Mouse (Mus musculus) midbrain, embryonic 16.5 days (tissue): ENCODE data around the gene Havcr2. TPM values are rescaled to one million over a fixed set of nuclear protein-coding genes. Genes with fewer than 3 reads are reported as not detected.

ENCODE experiments used
- ATAC-seq: fragments of 200-750 bp; cut with Nextera tagmentation; 2 replicates; pipeline ENCODE4 v1.8.0; 2017; ENCODE audit warnings: moderate TSS enrichment
- H3K27ac ChIP-seq: fragments of 300-500 bp; sonication (generic); 2 replicates; pipeline ENCODE4 v1.5.1; 2014; ENCODE audit warnings: mild to moderate bottlenecking, low read length, mixed read lengths
- H3K27me3 ChIP-seq: fragments of 300-500 bp; sonication (generic); 2 replicates; pipeline ENCODE4 v1.6.1; 2014; ENCODE audit warnings: low read depth, low read length, mixed read lengths; ENCODE audit not compliant: control insufficient read depth, insufficient read depth
- H3K36me3 ChIP-seq: fragments of 300-500 bp; sonication (generic); 2 replicates; pipeline ENCODE4 v1.6.1; 2014; ENCODE audit warnings: mild to moderate bottlenecking, low read length, moderate library complexity, mixed read lengths; ENCODE audit not compliant: control insufficient read depth, insufficient read depth
- H3K4me1 ChIP-seq: fragments of 300-500 bp; sonication (generic); 2 replicates; pipeline ENCODE4 v1.6.1; 2014; ENCODE audit warnings: mild to moderate bottlenecking, low read length, mixed read lengths; ENCODE audit not compliant: control insufficient read depth, insufficient read depth
- H3K4me2 ChIP-seq: fragments of 300-500 bp; sonication (generic); 2 replicates; pipeline ENCODE4 v1.6.1; 2014; ENCODE audit warnings: mild to moderate bottlenecking, low read length, mixed read lengths
- H3K4me3 ChIP-seq: fragments of 300-500 bp; sonication (generic); 2 replicates; pipeline ENCODE4 v1.5.1; 2014; ENCODE audit warnings: low read depth, mild to moderate bottlenecking, low read length, moderate library complexity, mixed read lengths
- H3K9ac ChIP-seq: fragments of 300-500 bp; sonication (generic); 2 replicates; pipeline ENCODE4 v1.6.1; 2014; ENCODE audit warnings: low read depth, low read length, mixed read lengths
- H3K9me3 ChIP-seq: fragments of 300-500 bp; sonication (generic); replicated peaks from 2 replicates; pipeline ENCODE4 v1.6.1; 2014; ENCODE audit warnings: mild to moderate bottlenecking, low read length, mixed read lengths; ENCODE audit not compliant: control insufficient read depth, poor library complexity, severe bottlenecking
- WGBS: fragments of 180-500 bp; shearing (Covaris S2); extraction: QIAGEN DNeasy Blood & Tissue Kit; methylation state at CpG from one replicate; pipeline ENCODE4 v1.1.7; 2014; 5-methylcytosine and 5-hydroxymethylcytosine counted together
- polyA plus RNA-seq: library from polyadenylated mRNA; unstranded; fragments of >200 nt; fragmentation: Nextera tagmentation; extraction: Ambion mirVana; gene quantifications from 2 replicates; pipeline ENCODE4 v1.2.1, GENCODE M21; 2015

Gene Havcr2
- polyA plus RNA-seq, 1 experiment from 2014 or later, result 0.06 TPM

DNA sequence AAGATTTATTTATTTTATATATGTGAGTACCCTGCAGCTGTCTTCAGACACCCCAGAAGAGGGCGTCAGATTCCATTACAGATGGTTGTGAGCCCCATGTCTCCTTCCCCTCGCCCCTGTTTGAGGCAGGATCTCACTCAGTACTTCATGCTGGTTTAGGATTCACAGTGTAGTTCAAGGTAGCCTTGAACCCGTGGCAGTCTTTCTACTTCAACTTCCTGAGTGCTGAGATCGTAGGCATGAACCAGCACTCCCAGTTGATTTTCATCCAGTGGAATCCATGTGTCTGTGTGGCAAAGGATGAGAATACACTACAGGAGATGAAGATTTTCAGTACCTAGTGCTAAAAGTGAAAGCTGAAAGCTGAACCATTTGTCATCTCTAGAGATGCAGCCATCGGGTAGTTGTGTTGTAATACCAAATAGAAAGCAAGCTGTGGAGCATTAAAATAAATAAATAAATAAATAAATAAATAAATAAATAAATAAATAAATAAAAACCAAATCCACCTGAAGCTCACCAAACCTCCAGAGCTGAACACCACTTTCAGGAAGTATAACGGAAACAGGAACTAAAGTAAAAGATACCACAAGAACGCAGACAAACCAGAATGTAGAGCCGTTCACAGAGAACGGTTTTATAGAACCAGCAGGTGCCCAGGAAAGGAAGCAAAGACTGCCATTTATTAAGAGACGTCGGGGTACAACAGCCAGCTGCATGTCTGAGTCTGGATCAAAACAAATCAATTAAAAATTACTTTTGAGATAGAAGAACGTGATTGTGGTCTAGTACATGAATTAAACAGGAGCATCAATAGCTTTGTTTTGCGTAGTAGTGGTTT lies 6.9 kb upstream of the Havcr2 start:
- ATAC-seq, result no peak
- Histone ChIP-seq H3K4me3 (no peak overlapping the region), H3K27ac (no peak overlapping the region), H3K36me3 (no peaks in the 10 kb centered on the region), H3K4me1 (no peaks in the 10 kb centered on the region), H3K27me3 (no peaks in the 10 kb centered on the region), H3K9me3 (no peaks in the 10 kb centered on the region), H3K4me2 (no peak overlapping the region), H3K9ac (no peak overlapping the region)
- WGBS, result 81% methylated on average over 13 of the region's 13 CpGs

DNA sequence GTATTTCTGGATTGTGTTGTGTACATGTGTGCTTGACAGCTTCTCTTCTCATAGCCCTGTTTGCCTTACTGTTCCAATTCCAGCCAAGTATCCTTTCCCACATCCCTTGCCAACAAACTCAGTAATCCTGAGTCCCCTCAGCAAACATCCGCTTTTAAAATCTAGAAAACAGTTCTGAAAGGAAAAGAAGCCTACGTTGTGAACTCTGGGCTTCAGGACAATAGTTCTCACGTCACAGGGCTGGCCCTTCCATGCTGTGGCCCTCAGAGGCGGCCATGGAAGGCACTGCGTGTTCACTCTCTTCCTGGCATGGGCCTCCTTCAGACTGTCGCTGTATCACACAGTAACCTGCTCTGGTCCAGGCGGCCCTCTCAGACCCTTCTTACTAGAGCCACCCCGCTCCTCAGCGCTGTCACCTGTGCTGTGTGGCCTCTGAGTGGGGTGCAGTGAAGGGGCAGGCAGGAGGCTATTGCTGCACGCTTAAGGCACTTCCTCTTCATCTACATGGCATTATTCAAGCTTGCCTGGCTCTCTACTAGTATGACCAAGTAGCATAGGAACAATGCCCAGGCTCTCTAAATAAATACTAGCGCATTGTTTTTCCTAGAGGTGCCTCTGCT lies 5.2 kb upstream of the Havcr2 start:
- Histone ChIP-seq H3K9me3 (no peaks in the 10 kb centered on the region), H3K27ac (no peak overlapping the region), H3K4me2 (no peak overlapping the region), H3K36me3 (no peaks in the 10 kb centered on the region), H3K27me3 (no peaks in the 10 kb centered on the region), H3K9ac (no peak overlapping the region), H3K4me1 (no peaks in the 10 kb centered on the region), H3K4me3 (no peak overlapping the region)
- WGBS, result 82% methylated on average over 11 of the region's 11 CpGs
- ATAC-seq, result no peak

- no peak overlapping the region for H3K27ac ChIP-seq
- no peaks in the 10 kb centered on the region for H3K27me3 ChIP-seq
- no peak for ATAC-seq
- no peak overlapping the region for H3K9ac ChIP-seq
- H3K9me3 ChIP-seq, result no peaks in the 10 kb centered on the region
- no peaks in the 10 kb centered on the region for H3K36me3 ChIP-seq
- H3K4me2 ChIP-seq, result no peak overlapping the region
- 85% methylated on average over 3 of the region's 3 CpGs for WGBS
- H3K4me3 ChIP-seq, result no peak overlapping the region
- H3K4me1 ChIP-seq, result no peaks in the 10 kb centered on the region
These were observed 5.2 kb downstream of the Havcr2 start for GRCm38 (mm10) chr11:46459960-46460359.

DNA sequence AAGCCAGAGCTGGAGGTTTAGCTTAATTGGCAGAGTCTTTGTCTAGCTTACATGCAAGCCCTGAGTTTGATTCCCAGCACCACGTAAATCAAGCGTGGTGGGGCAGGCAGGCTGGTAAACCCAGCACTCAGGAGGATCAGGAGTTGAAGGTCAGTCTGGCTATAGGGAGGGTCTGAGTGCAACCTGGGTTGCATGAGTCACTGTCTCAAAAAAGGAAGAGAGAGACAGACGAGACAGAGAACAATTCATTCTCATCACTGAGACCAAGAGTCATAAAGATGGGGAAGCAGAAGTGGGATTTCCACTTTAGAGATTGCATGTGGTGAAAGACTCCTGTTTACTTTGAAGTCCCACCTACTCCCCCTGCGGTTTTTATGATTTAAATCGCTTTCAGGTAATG lies 6.6 kb downstream of the Havcr2 start:
- Histone ChIP-seq H3K9me3 (no peaks in the 10 kb centered on the region), H3K27ac (no peak overlapping the region), H3K36me3 (no peaks in the 10 kb centered on the region), H3K9ac (no peak overlapping the region), H3K4me1 (no peaks in the 10 kb centered on the region), H3K4me2 (no peak overlapping the region), H3K4me3 (no peak overlapping the region), H3K27me3 (no peaks in the 10 kb centered on the region)
- WGBS, result 76% methylated on average over 5 of the region's 5 CpGs
- ATAC-seq, result no peak

DNA sequence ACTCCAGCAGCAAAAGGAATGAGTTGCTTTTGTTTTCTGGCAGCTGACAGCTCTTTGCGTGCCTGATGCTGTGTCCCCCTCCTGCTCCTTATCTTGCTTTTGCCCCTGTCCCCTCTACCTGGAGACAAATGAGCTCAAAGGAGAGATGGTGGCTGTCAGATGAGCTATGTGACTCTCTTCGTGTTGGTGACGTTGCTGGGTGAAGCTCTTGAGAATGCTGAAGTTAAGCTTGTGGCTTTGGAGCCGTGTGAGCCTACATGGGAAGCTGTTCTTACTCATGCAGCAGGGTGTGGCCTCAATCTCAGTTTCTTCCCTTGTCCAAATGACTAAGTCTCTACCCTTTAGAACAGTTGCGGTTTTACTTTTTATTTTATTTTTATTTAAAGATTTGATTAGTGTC lies 7.2 kb downstream of the Havcr2 start:
- Histone ChIP-seq H3K4me2 (no peak overlapping the region), H3K9me3 (no peaks in the 10 kb centered on the region), H3K4me3 (no peak overlapping the region), H3K36me3 (no peaks in the 10 kb centered on the region), H3K27me3 (no peaks in the 10 kb centered on the region), H3K27ac (no peak overlapping the region), H3K9ac (no peak overlapping the region), H3K4me1 (no peaks in the 10 kb centered on the region)
- ATAC-seq, result no peak
- 72% methylated on average over 5 of the region's 5 CpGs for WGBS

- no peak for ATAC-seq
- H3K4me3 ChIP-seq, result no peak overlapping the region
- H3K36me3 ChIP-seq, result no peaks in the 10 kb centered on the region
- H3K4me2 ChIP-seq, result no peak overlapping the region
- H3K4me1 ChIP-seq, result no peaks in the 10 kb centered on the region
- no peaks in the 10 kb centered on the region for H3K9me3 ChIP-seq
- no peak overlapping the region for H3K27ac ChIP-seq
- H3K27me3 ChIP-seq, result no peaks in the 10 kb centered on the region
- H3K9ac ChIP-seq, result no peak overlapping the region
- WGBS, result 91% methylated on average over 2 of the region's 2 CpGs
These were observed 12.1 kb downstream of the Havcr2 start for GRCm38 (mm10) chr11:46466878-46467277.

DNA sequence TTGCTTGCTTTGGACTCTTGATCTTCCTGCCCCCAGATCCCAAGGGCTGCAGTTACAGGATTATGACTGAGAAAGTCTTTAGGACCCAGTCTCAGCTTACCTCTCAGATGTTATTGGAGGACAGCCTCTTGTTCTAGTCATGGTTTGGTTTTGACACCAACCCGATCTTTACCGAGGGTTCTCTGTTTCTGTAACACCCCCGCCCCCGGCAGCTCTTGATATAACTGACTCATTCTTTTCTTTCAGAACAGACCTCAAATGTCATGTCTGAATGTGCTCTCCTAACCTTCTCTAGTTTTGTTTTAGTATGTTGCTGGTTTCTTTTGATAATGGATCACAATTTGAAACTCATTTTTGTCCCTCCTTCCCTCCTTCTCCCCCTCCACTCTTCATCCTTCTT lies 19.5 kb downstream of the Havcr2 start:
- no peaks in the 10 kb centered on the region for H3K4me1 ChIP-seq
- ATAC-seq, result no peak
- no peak overlapping the region for H3K27ac ChIP-seq
- WGBS, result 96% methylated on average over 4 of the region's 4 CpGs
- H3K9me3 ChIP-seq, result no peaks in the 10 kb centered on the region; the same call in 1 of the 2 replicates
- H3K27me3 ChIP-seq, result no peaks in the 10 kb centered on the region
- H3K36me3 ChIP-seq, result no peaks in the 10 kb centered on the region
- H3K4me2 ChIP-seq, result no peak overlapping the region
- H3K4me3 ChIP-seq, result no peak overlapping the region
- no peak overlapping the region for H3K9ac ChIP-seq

- ATAC-seq, result no peak
- H3K27ac ChIP-seq, result no peak overlapping the region
- 83% methylated on average over 9 of the region's 9 CpGs for WGBS
- H3K9ac ChIP-seq, result no peak overlapping the region
- H3K4me1 ChIP-seq, result no peaks in the 10 kb centered on the region
- no peak overlapping the region for H3K4me2 ChIP-seq
- H3K27me3 ChIP-seq, result no peaks in the 10 kb centered on the region
- no peaks in the 10 kb centered on the region; the same call in 1 of the 2 replicates for H3K9me3 ChIP-seq
- H3K4me3 ChIP-seq, result no peak overlapping the region
- H3K36me3 ChIP-seq, result no peaks in the 10 kb centered on the region
These were observed 24.6 kb downstream of the Havcr2 start for GRCm38 (mm10) chr11:46479311-46479710.

- no peak overlapping the region for H3K4me2 ChIP-seq
- no peaks in the 10 kb centered on the region for H3K4me1 ChIP-seq
- H3K4me3 ChIP-seq, result no peak overlapping the region
- H3K27me3 ChIP-seq, result no peaks in the 10 kb centered on the region
- no peak overlapping the region for H3K9ac ChIP-seq
- no peaks in the 10 kb centered on the region for H3K36me3 ChIP-seq
- no peak for ATAC-seq
- WGBS, result 85% methylated on average over 7 of the region's 7 CpGs
- no peaks in the 10 kb centered on the region for H3K9me3 ChIP-seq
- H3K27ac ChIP-seq, result no peak overlapping the region
These were observed 25.8 kb downstream of the Havcr2 start for GRCm38 (mm10) chr11:46480517-46480916.
